Mouse (Mus musculus) CH12.LX (cell line): ENCODE measurements around the gene Gm11146. TPM values are rescaled to one million over a fixed set of nuclear protein-coding genes. Genes with fewer than 3 reads are reported as not detected.

Source experiments
- DNase-seq: peaks from one replicate; pipeline ENCODE4 v3.0.0-alpha.2; 2013; ENCODE audit errors: extremely low read depth
- H3K27ac ChIP-seq: 2 replicates; pipeline ENCODE4 v1.5.1; 2012; ENCODE audit warnings: low read depth, mild to moderate bottlenecking, control low read depth, moderate library complexity; ENCODE audit not compliant: insufficient read depth
- H3K27me3 ChIP-seq: replicated peaks from 2 replicates; pipeline ENCODE3; 2012; ENCODE audit warnings: inconsistent platforms
- H3K36me3 ChIP-seq, 2 experiments: replicated peaks in 1 of 2; 2 replicates each; pipeline versions ENCODE3 to v1.6.1; 2012; ENCODE audit warnings: inconsistent platforms in 1 of 2, low read length in 1 of 2, mild to moderate bottlenecking in 1 of 2, mixed read lengths in 1 of 2, moderate library complexity in 1 of 2; ENCODE audit not compliant: control insufficient read depth in 1 of 2, insufficient read depth in 1 of 2
- H3K4me1 ChIP-seq, 2 experiments: 2 replicates each; pipeline ENCODE4 v1.6.1; 2012; ENCODE audit warnings: inconsistent platforms in 1 of 2, moderate library complexity in 1 of 2; ENCODE audit not compliant: insufficient read depth in 2 of 2, control insufficient read depth in 1 of 2
- H3K4me2 ChIP-seq: 2 replicates; pipeline ENCODE4 v1.6.1; 2012; ENCODE audit warnings: low read depth, mild to moderate bottlenecking, control low read depth; ENCODE audit not compliant: poor library complexity, insufficient read depth, severe bottlenecking
- H3K4me3 ChIP-seq, 3 experiments: fragments of 150-350 bp in 1 of 3; sonication (generic) in 1 of 3; replicated peaks in 1 of 3; 2 replicates each; pipeline versions ENCODE3 to v1.5.1; 2011 to 2012; ENCODE audit warnings: low read depth in 2 of 3, low read length in 2 of 3, mild to moderate bottlenecking in 2 of 3, moderate library complexity in 2 of 3, control low read depth in 1 of 3, improper control_type of control experiment in 1 of 3, inconsistent platforms in 1 of 3, mixed read lengths in 1 of 3; ENCODE audit not compliant: poor library complexity in 1 of 3
- H3K79me2 ChIP-seq: replicated peaks from 2 replicates; pipeline ENCODE4 v1.6.1; 2012; ENCODE audit warnings: mild to moderate bottlenecking, moderate library complexity; ENCODE audit not compliant: control insufficient read depth, poor library complexity, insufficient read depth, severe bottlenecking; ENCODE audit errors: extremely low read depth
- H3K9ac ChIP-seq: 2 replicates; pipeline ENCODE4 v1.6.1; 2012; ENCODE audit warnings: low read depth, mild to moderate bottlenecking, control low read depth, moderate library complexity; ENCODE audit not compliant: insufficient read depth
- H3K9me3 ChIP-seq: replicated peaks from 2 replicates; pipeline ENCODE3; 2012; ENCODE audit warnings: low read length, inconsistent platforms, mixed read lengths
- BHLHE40 ChIP-seq: IDR thresholded peaks from 2 replicates; pipeline ENCODE4 v1.6.1; 2011; ENCODE audit warnings: mild to moderate bottlenecking, low read depth, low read length, improper control_type of control experiment
- E2F4 ChIP-seq: IDR thresholded peaks from 2 replicates; pipeline ENCODE4 v1.6.1; 2011; ENCODE audit warnings: low read depth, low read length, improper control_type of control experiment; ENCODE audit not compliant: insufficient replicate concordance
- ELF1 ChIP-seq: IDR thresholded peaks from 2 replicates; pipeline ENCODE4 v1.6.1; 2014; ENCODE audit warnings: low read depth, mild to moderate bottlenecking, inconsistent platforms, low read length, improper control_type of control experiment
- GABPA ChIP-seq: IDR thresholded peaks from 2 replicates; pipeline ENCODE4 v1.6.1; 2012; ENCODE audit warnings: low read depth, low read length, improper control_type of control experiment, inconsistent platforms; ENCODE audit not compliant: insufficient replicate concordance
- IRF4 ChIP-seq: IDR thresholded peaks from 2 replicates; pipeline ENCODE4 v1.6.1; 2014; ENCODE audit warnings: low read depth, mild to moderate bottlenecking, inconsistent platforms, low read length, improper control_type of control experiment
- JUN ChIP-seq: IDR thresholded peaks from 2 replicates; pipeline ENCODE4 v1.6.1; 2011; ENCODE audit warnings: low read depth, mild to moderate bottlenecking, low read length, improper control_type of control experiment, moderate library complexity; ENCODE audit not compliant: insufficient read depth
- KAT2A ChIP-seq: IDR thresholded peaks from 2 replicates; pipeline ENCODE4 v1.6.1; 2012; ENCODE audit warnings: low read length, improper control_type of control experiment, inconsistent platforms; ENCODE audit not compliant: insufficient replicate concordance
- MAZ ChIP-seq: IDR thresholded peaks from 2 replicates; pipeline ENCODE4 v1.6.1; 2012; ENCODE audit warnings: low read depth, mild to moderate bottlenecking, inconsistent platforms, low read length, improper control_type of control experiment, moderate library complexity
- MYC ChIP-seq: IDR thresholded peaks from 2 replicates; pipeline ENCODE4 v1.6.1; 2011; ENCODE audit warnings: low read depth, mild to moderate bottlenecking, improper control_type of control experiment, low read length
- NELFE ChIP-seq: IDR thresholded peaks from 2 replicates; pipeline ENCODE4 v1.6.1; 2011; ENCODE audit warnings: low read depth, low read length, improper control_type of control experiment
- PAX5 ChIP-seq: IDR thresholded peaks from 2 replicates; pipeline ENCODE4 v1.6.1; 2012; ENCODE audit warnings: low read length, inconsistent platforms, mixed read lengths
- POLR2A ChIP-seq: IDR thresholded peaks from 2 replicates; pipeline ENCODE4 v1.6.1; 2011; ENCODE audit warnings: low read depth, mild to moderate bottlenecking, improper control_type of control experiment, low read length
- POLR2AphosphoS2 ChIP-seq: IDR thresholded peaks from 2 replicates; pipeline ENCODE4 v1.6.1; 2011; ENCODE audit warnings: low read depth, low read length, improper control_type of control experiment
- RAD21 ChIP-seq: IDR thresholded peaks from 2 replicates; pipeline ENCODE4 v1.6.1; 2011; ENCODE audit warnings: low read depth, mild to moderate bottlenecking, low read length, improper control_type of control experiment, moderate library complexity
- RCOR1 ChIP-seq: conservative IDR thresholded peaks from 2 replicates; pipeline ENCODE4 v1.6.1; 2012; ENCODE audit warnings: low read depth, mild to moderate bottlenecking, inconsistent platforms, low read length, improper control_type of control experiment
- SMC3 ChIP-seq: IDR thresholded peaks from 2 replicates; pipeline ENCODE4 v1.6.1; 2011; ENCODE audit warnings: low read depth, low read length, improper control_type of control experiment
- TBP ChIP-seq: conservative IDR thresholded peaks from 2 replicates; pipeline ENCODE4 v1.6.1; 2011; ENCODE audit warnings: low read depth, low read length, improper control_type of control experiment
- TCF12 ChIP-seq: IDR thresholded peaks from 2 replicates; pipeline ENCODE4 v1.6.1; 2014; ENCODE audit warnings: low read depth, mild to moderate bottlenecking, inconsistent platforms, low read length, improper control_type of control experiment
- UBTF ChIP-seq: IDR thresholded peaks from 2 replicates; pipeline ENCODE4 v1.6.1; 2012; ENCODE audit warnings: low read depth, mild to moderate bottlenecking, inconsistent platforms, low read length, improper control_type of control experiment, moderate library complexity
- ZKSCAN1 ChIP-seq: IDR thresholded peaks from 2 replicates; pipeline ENCODE4 v1.6.1; 2012; ENCODE audit warnings: low read depth, inconsistent platforms, low read length, improper control_type of control experiment, borderline replicate concordance
- ZMIZ1 ChIP-seq: IDR thresholded peaks from 2 replicates; pipeline ENCODE4 v1.6.1; 2012; ENCODE audit warnings: low read depth, mild to moderate bottlenecking, inconsistent platforms, low read length, improper control_type of control experiment
- ZNF384 ChIP-seq: IDR thresholded peaks from 2 replicates; pipeline ENCODE4 v1.6.1; 2012; ENCODE audit warnings: low read depth, low read length, improper control_type of control experiment, inconsistent platforms
- dilution Hi-C: fragments of 300-500 bp; cut with MboI; formaldehyde crosslinking; loops from 2 replicates; pipeline ENCODE4 v1.14.3; 2020; ENCODE audit warnings: low sequenced_read_pairs; ENCODE audit not compliant: extremely low pct_unique_long_range_greater_than_20kb, extremely low pct_ligation_motif_present
- in situ Hi-C: fragments of 300-500 bp; cut with MboI; formaldehyde crosslinking; loops from 3 replicates; pipeline ENCODE4 v1.14.3; 2019; ENCODE audit warnings: low sequenced_read_pairs, low pct_ligation_motif_present, low pct_unique_long_range_greater_than_20kb, mixed read lengths
- polyA plus RNA-seq: library from polyadenylated mRNA; unstranded; fragments of >175 nt; gene quantifications from 2 replicates; pipeline ENCODE4 v1.2.1, GENCODE M21; 2012; ENCODE audit warnings: low read depth; ENCODE audit not compliant: insufficient read length
- total RNA-seq, 2 experiments: library from RNA; depleted of rRNA; stranded (reverse); fragments of 300-350 nt in 1 of 2; fragments of >200 nt in 1 of 2; gene quantifications; 2 replicates each; pipeline ENCODE4 v1.2.3; 2012 to 2014

Gene Gm11146
- total and polyA plus RNA-seq, 3 experiments = not detected

DNA sequence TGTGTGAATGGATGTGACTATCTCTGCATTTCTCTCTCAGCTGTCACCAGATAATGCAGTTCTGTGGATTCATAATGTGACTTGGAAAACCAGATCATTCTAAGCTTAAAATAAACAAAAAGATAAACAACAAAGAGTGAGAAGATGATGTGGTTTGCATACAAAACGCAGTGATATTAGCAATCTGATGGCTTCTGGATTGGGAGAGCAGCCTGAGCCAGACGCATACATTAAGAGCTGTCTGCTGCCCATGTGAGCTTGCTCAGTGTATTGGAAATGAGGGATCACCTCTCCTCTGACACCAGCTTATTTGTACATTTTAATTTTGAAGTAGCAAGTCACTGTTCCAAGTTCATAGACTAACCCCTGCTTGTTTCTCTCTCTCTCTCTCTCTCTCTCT, 46.3 kb upstream of the Gm11146 start:
- dilution Hi-C loops (no loop called here), in situ Hi-C loops (no loop called here)
- H3K27ac ChIP-seq = no peak overlapping the region

DNA sequence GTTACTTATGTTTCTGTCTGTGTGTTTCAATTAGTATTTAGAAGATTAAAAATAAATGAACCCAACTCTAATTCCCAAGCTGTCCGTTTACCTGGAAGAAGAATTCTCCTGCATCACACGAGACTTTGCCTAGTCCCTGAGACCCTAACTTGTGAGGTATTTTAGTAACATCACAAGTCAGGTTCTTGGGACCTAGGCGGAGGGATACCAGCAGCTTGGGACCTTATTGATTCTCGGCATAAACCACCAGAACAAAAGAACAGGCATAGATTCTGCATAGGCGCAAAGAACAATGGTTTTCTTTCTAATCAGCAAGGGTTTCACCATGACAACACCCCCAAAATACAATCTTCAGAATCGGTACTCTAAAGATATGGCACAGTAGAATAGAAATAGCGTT, 44.3 kb upstream of the Gm11146 start:
- dilution Hi-C loops = no loop called here
- no peak for TF ChIP-seq POLR2A
- no peak for TF ChIP-seq ZMIZ1
- no peak for TF ChIP-seq TBP
- no peak for TF ChIP-seq UBTF
- no peak for TF ChIP-seq E2F4
- TF ChIP-seq MYC = no peak
- no peak for TF ChIP-seq POLR2AphosphoS2
- TF ChIP-seq PAX5 = no peak
- no peak for TF ChIP-seq ZNF384
- TF ChIP-seq NELFE = no peak
- TF ChIP-seq KAT2A = no peak
- no peak for TF ChIP-seq TCF12
- no peak for TF ChIP-seq MAZ
- TF ChIP-seq, all 38 proteins: peak for 0
- H3K9ac ChIP-seq = no peak overlapping the region
- no peak overlapping the region for H3K4me3 ChIP-seq
- peaks cover 39% of the 10 kb centered on the region for H3K9me3 ChIP-seq
- no peaks in the 10 kb centered on the region for H3K79me2 ChIP-seq
- no peak overlapping the region for H3K4me2 ChIP-seq
- in situ Hi-C loops = no loop called here
- H3K27ac ChIP-seq = no peak overlapping the region
- no peaks in the 10 kb centered on the region for H3K27me3 ChIP-seq
- no peaks in the 10 kb centered on the region for H3K36me3 ChIP-seq
- no peak for DNase-seq
- no peaks in the 10 kb centered on the region for H3K4me1 ChIP-seq

More for the DNA sequence above, 46.3 kb upstream of the Gm11146 start:
- Histone ChIP-seq H3K9ac (no peak overlapping the region), H3K4me3 (no peak overlapping the region), H3K79me2 (no peaks in the 10 kb centered on the region), H3K36me3 (no peaks in the 10 kb centered on the region), H3K27me3 (no peaks in the 10 kb centered on the region), H3K9me3 (peaks cover 39% of the 10 kb centered on the region), H3K4me2 (no peak overlapping the region), H3K4me1 (no peaks in the 10 kb centered on the region)
- no peak for TF ChIP-seq RAD21
- TF ChIP-seq RCOR1 = no peak
- no peak for TF ChIP-seq NELFE
- TF ChIP-seq ZKSCAN1 = no peak
- TF ChIP-seq IRF4 = no peak
- no peak for TF ChIP-seq GABPA
- no peak for TF ChIP-seq POLR2A
- no peak for TF ChIP-seq TBP
- TF ChIP-seq ELF1 = no peak
- TF ChIP-seq BHLHE40 = no peak
- no peak for TF ChIP-seq SMC3
- TF ChIP-seq TCF12 = no peak
- TF ChIP-seq KAT2A = no peak
- no peak for TF ChIP-seq JUN
- no peak for DNase-seq
